In the genomic region with DNA sequence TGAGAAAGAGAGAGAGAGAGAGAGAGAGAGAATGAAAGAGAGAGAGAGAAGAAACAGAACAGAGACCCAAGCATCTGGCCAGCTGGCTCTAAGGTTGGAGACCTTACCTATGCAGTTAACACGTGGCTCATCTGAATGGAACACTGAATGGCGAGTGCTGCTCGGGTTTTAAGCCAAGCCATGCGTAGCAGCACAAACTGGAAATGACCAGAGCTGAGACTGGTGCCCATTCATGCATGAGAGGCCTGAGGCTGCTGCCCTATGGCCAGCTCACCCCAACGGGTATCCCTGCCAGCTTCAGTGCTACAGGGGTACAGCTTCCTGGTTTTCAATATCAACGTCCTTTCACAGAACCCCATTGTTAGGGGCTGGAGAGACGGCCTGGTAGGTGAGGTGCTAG, we compare ENCODE assay signal across 23 mouse cellular contexts. TPM values are rescaled to one million over a fixed set of nuclear protein-coding genes. Genes with fewer than 3 reads are reported as not detected.
DNase-seq lines count a peak whose midpoint lies in the region; ATAC-seq and TF ChIP-seq lines count a peak whose summit lies in the region.
"Had no signal": no experiment of that assay in that cellular context is flagged by ENCODE, and none has a peak within 500 bp of the region (broad histone marks: within the 10 kb centered on the region; RNA-seq: fewer than 3 reads in every experiment).

No protein-coding gene starts in this region.

- H3K9ac ChIP-seq in kidney, postnatal 0 days (ENCODE audit: low read depth, low read length): no peak overlapping the region
- H3K9ac ChIP-seq: forebrain, embryonic 13.5 days; forebrain, postnatal 0 days; heart, embryonic 15.5 days; hindbrain, embryonic 13.5 days had no signal

- peak; percentile 65 for DNase-seq in kidney, adult 18-20 months
- peak; percentile 81 for DNase-seq in kidney, adult 9 months
- no peak for DNase-seq in kidney, postnatal 0 days (ENCODE audit: low spot score)
- DNase-seq in kidney, postnatal 36 days: peak; percentile 69 to 84
- DNase-seq in spleen, postnatal 10 days (ENCODE audit: low spot score in 2 of 2): no peak
- DNase-seq in gastrocnemius, adult 2 months: no peak
- no peak for DNase-seq in limb, embryonic 10.5 days (ENCODE audit: low spot score)
- DNase-seq: adrenal gland, adult 8-10 months; adrenal gland, postnatal 36 days; cerebellum, adult 11 months; cerebellum, adult 9-10 months; cerebellum, postnatal 25 days; forebrain, postnatal 0 days; gastrocnemius, postnatal 10 days; heart, adult 18-20 months; heart, postnatal 14 days had no signal

- intact Hi-C loops in gastrocnemius, adult 2 months (cut with DNase I): no loop called here

- H3K27me3 ChIP-seq in kidney, postnatal 0 days (ENCODE audit: insufficient read depth, low read length): no peaks in the 10 kb centered on the region
- H3K27me3 ChIP-seq in limb, embryonic 10.5 days (ENCODE audit: low read depth, poor library complexity, severe bottlenecking): no peaks in the 10 kb centered on the region; the same call in 1 of the 2 replicates
- H3K27me3 ChIP-seq: forebrain, embryonic 13.5 days; heart, embryonic 15.5 days had no signal

- no peaks in the 10 kb centered on the region for H3K36me3 ChIP-seq in kidney, postnatal 0 days (ENCODE audit: insufficient read depth, low read length)
- H3K36me3 ChIP-seq in limb, embryonic 10.5 days: no peaks in the 10 kb centered on the region
- H3K36me3 ChIP-seq: embryonic facial prominence, embryonic 10.5 days; heart, embryonic 15.5 days had no signal

- no peaks in the 10 kb centered on the region for H3K9me3 ChIP-seq in kidney, postnatal 0 days (replicated peaks; ENCODE audit: low read length)
- H3K9me3 ChIP-seq in limb, embryonic 10.5 days (replicated peaks): no peaks in the 10 kb centered on the region
- H3K9me3 ChIP-seq: embryonic facial prominence, embryonic 10.5 days; forebrain, embryonic 13.5 days; heart, embryonic 15.5 days; hindbrain, embryonic 13.5 days had no signal

- H3K4me3 ChIP-seq in kidney, postnatal 0 days (replicated peaks; ENCODE audit: low read depth, low read length): no peak overlapping the region
- H3K4me3 ChIP-seq in gastrocnemius, adult 2 months: no peak overlapping the region
- no peak overlapping the region for H3K4me3 ChIP-seq in limb, embryonic 10.5 days
- H3K4me3 ChIP-seq: embryonic facial prominence, embryonic 10.5 days; forebrain, embryonic 13.5 days; heart, embryonic 15.5 days; hindbrain, embryonic 13.5 days had no signal

- no peak for TF ChIP-seq CTCF in kidney, postnatal 0 days (IDR thresholded peaks at IDR 0.05; ENCODE audit: low read depth)
- TF ChIP-seq CTCF in gastrocnemius, adult 2 months (IDR thresholded peaks at IDR 0.05): no peak

- peaks cover 9% of the 10 kb centered on the region; the same call in 1 of the 2 replicates for H3K4me1 ChIP-seq in kidney, postnatal 0 days (replicated peaks; ENCODE audit: insufficient read depth, low read length)
- no peaks in the 10 kb centered on the region; the same call in 1 of the 2 replicates for H3K4me1 ChIP-seq in limb, embryonic 10.5 days

- 47% methylated on average over 7 of the region's 7 CpGs for WGBS in kidney, postnatal 0 days
- 85% methylated on average over 7 of the region's 7 CpGs for WGBS in limb, embryonic 10.5 days

- no peak overlapping the region for H3K27ac ChIP-seq in kidney, postnatal 0 days
- H3K27ac ChIP-seq in gastrocnemius, adult 2 months: no peak overlapping the region
- no peak overlapping the region for H3K27ac ChIP-seq in limb, embryonic 10.5 days
- H3K27ac ChIP-seq: embryonic facial prominence, embryonic 10.5 days; forebrain, embryonic 13.5 days; heart, embryonic 15.5 days; hindbrain, embryonic 13.5 days; hindbrain, postnatal 0 days had no signal

- peak; percentile 66 for ATAC-seq in kidney, postnatal 0 days (replicated peaks; ENCODE audit: low FRiP score, low read depth)
- no peak for ATAC-seq in cerebellum, adult (ENCODE audit: insufficient number of reproducible peaks, low FRiP score, low TSS enrichment)
- ATAC-seq: forebrain, embryonic 13.5 days; forebrain, postnatal 0 days; hindbrain, postnatal 0 days had no signal

- H3K4me2 ChIP-seq in kidney, postnatal 0 days (ENCODE audit: low read length): no peak overlapping the region
- H3K4me2 ChIP-seq: forebrain, embryonic 13.5 days; heart, embryonic 11.5 days; heart, embryonic 15.5 days; hindbrain, embryonic 13.5 days had no signal

RNA-seq across cellular contexts. Expression of gene Pcnx2, which starts 43.7 kb away (rescaled TPM):
- 0.13 and 0.18 TPM in 2 replicates for polyA plus RNA-seq in kidney, postnatal 0 days (2015; fragmentation: Nextera tagmentation; extraction: Ambion mirVana)
- total RNA-seq in gastrocnemius, adult 2 months (2021): under 1 TPM; 0.20 to 0.39 TPM
- 0.05 TPM in 1 of 2 replicates, not detected in the other for polyA plus RNA-seq in limb, embryonic 10.5 days (2016; fragmentation: Nextera tagmentation; extraction: Ambion mirVana)

RNA-seq across cellular contexts. Expression of gene Map3k21, which starts 55.9 kb away (rescaled TPM):
- 3.9 and 4.4 TPM in 2 replicates for polyA plus RNA-seq in kidney, postnatal 0 days (2015; fragmentation: Nextera tagmentation; extraction: Ambion mirVana)
- total RNA-seq in gastrocnemius, adult 2 months (2021): under 1 TPM in 1 of 2 experiments, not detected in 1; 0.05 TPM
- 0.03 and 0.04 TPM in 2 replicates for polyA plus RNA-seq in limb, embryonic 10.5 days (2016; fragmentation: Nextera tagmentation; extraction: Ambion mirVana)

Comparison
In these comparisons a context has a peak if more than half of its experiments do, and no peak if none do; other contexts are left out.
1. DNase-seq: peak in kidney, adult 18-20 months (single experiment), kidney, adult 9 months (single experiment) and kidney, postnatal 36 days (2 of 2); none in kidney, postnatal 0 days (single experiment), spleen, postnatal 10 days (0 of 2), gastrocnemius, adult 2 months (single experiment) and limb, embryonic 10.5 days (single experiment).